Mouse (Mus musculus) MEL (cell line): ENCODE measurements around the gene Hes6.

Experiments used
- MAFK ChIP-seq: IDR thresholded peaks from 2 replicates; pipeline ENCODE4 v1.6.1; 2011; ENCODE audit warnings: low read depth, mild to moderate bottlenecking, low read length, improper control_type of control experiment, borderline replicate concordance
- POLR2A ChIP-seq, 2 experiments: IDR thresholded peaks; 2 replicates each; pipeline ENCODE4 v1.6.1; 2011 to 2012; ENCODE audit warnings: low read length in 2 of 2, mild to moderate bottlenecking in 2 of 2, control low read depth in 1 of 2, improper control_type of control experiment in 1 of 2, low read depth in 1 of 2, moderate library complexity in 1 of 2; ENCODE audit not compliant: control insufficient read depth in 1 of 2, insufficient read depth in 1 of 2, poor library complexity in 1 of 2
- TCF12 ChIP-seq: IDR thresholded peaks from 2 replicates; pipeline ENCODE4 v1.6.1; 2014; ENCODE audit warnings: low read depth, mild to moderate bottlenecking, inconsistent platforms, low read length, improper control_type of control experiment, moderate library complexity

DNA sequence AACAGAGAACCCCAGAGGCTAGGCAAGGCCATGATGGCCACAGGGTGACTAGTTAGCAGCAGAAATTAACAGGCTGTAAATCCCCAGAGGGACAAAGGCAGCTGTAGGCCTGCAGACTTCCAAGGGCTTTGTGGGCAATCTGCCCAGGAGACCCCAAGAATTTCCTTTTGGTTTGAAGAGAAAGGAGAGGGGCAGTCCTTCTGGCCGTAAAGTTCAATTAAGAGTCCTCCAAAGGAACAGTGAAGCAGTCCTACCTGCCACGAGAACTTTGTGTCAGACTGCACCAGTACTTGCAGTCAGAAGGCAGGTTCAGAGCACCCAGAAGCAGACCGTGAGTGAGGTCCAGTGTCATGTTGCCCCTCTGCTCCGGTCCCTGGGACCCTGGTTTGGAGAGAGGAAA is 1.1 kb upstream of the Hes6 start:
- TF ChIP-seq MAFK (no peak), TCF12 (no peak), POLR2A (IDR thresholded peaks at IDR 0.05; ENCODE audit: control insufficient read depth in 1 of 2, insufficient read depth in 1 of 2, low read depth in 1 of 2, low read length in 2 of 2, poor library complexity in 1 of 2) (no peak)
